Mouse (Mus musculus) midbrain, embryonic 11.5 days (tissue): ENCODE results near the gene Klk7. TPM values are rescaled to one million over a fixed set of nuclear protein-coding genes. Genes with fewer than 3 reads are reported as not detected.

Experiments used
- ATAC-seq: fragments of 200-750 bp; cut with Nextera tagmentation; 2 replicates; pipeline ENCODE4 v1.8.0; 2017; ENCODE audit warnings: moderate TSS enrichment, moderate library complexity; ENCODE audit not compliant: low FRiP score
- DNase-seq: peaks from one replicate; pipeline ENCODE4 v3.0.0; 2015; ENCODE audit warnings: low spot score; ENCODE audit errors: missing footprints
- H3K27ac ChIP-seq: fragments of 300-500 bp; sonication (generic); 2 replicates; pipeline ENCODE4 v1.5.1; 2014; ENCODE audit warnings: low read depth, low read length
- H3K27me3 ChIP-seq: fragments of 300-500 bp; sonication (generic); 2 replicates; pipeline ENCODE4 v1.6.1; 2014; ENCODE audit warnings: mild to moderate bottlenecking, low read length, moderate library complexity, mixed read lengths; ENCODE audit not compliant: control insufficient read depth, insufficient read depth
- H3K36me3 ChIP-seq: fragments of 300-500 bp; sonication (generic); 2 replicates; pipeline ENCODE4 v1.6.1; 2014; ENCODE audit warnings: mild to moderate bottlenecking, low read length, moderate library complexity, mixed read lengths; ENCODE audit not compliant: control insufficient read depth, insufficient read depth
- H3K4me1 ChIP-seq: fragments of 300-500 bp; sonication (generic); 2 replicates; pipeline ENCODE4 v1.6.1; 2014; ENCODE audit warnings: low read length; ENCODE audit not compliant: control insufficient read depth, insufficient read depth
- H3K4me2 ChIP-seq: fragments of 300-500 bp; sonication (generic); 2 replicates; pipeline ENCODE4 v1.6.1; 2014; ENCODE audit warnings: mild to moderate bottlenecking, moderate library complexity
- H3K4me3 ChIP-seq: fragments of 300-500 bp; sonication (generic); 2 replicates; pipeline ENCODE4 v1.5.1; 2014; ENCODE audit warnings: low read depth, low read length
- H3K9ac ChIP-seq: fragments of 300-500 bp; sonication (generic); 2 replicates; pipeline ENCODE4 v1.6.1; 2014; ENCODE audit warnings: low read length
- H3K9me3 ChIP-seq: fragments of 300-500 bp; sonication (generic); 2 replicates; pipeline ENCODE4 v1.6.1; 2016; ENCODE audit warnings: low read length; ENCODE audit not compliant: control insufficient read depth
- WGBS: fragments of 180-500 bp; shearing (Covaris S2); extraction: QIAGEN DNeasy Blood & Tissue Kit; methylation state at CpG from one replicate; pipeline ENCODE4 v1.1.7; 2014; 5-methylcytosine and 5-hydroxymethylcytosine counted together
- polyA plus RNA-seq: library from polyadenylated mRNA; unstranded; fragments of >200 nt; fragmentation: Nextera tagmentation; extraction: Ambion mirVana; gene quantifications from 2 replicates; pipeline ENCODE4 v1.2.1, GENCODE M21; 2014

The Klk7 gene
- polyA plus RNA-seq, result 0.10 TPM in 1 of 2 replicates, not detected in the other

DNA sequence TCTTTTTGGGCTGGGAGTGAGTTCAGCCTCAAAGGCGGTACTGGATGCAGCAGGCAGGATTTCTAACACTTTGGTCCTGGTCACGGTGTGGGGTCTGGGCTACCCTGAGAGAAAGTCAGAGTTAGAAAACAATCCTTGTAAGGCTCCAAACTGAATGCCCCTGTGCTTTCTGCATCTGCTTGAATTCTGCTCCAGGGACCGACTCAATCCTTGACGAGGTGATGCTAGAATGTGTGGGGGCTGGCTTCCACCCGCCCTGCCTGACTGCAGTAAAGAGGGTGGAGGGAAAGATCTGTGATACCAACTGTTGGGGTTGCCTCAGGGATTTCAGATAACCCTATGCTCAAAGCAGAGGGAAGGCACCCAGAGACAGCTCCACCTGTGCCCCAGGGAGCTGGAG lies at the start of gene Klk7:
Gene Klk7, plus strand, starts transcription at position 301 of the 400 bp plus-strand sequence.
- ATAC-seq, result no peak
- DNase-seq, result no peak
- Histone ChIP-seq H3K36me3 (no peaks in the 10 kb centered on the region), H3K4me1 (no peaks in the 10 kb centered on the region), H3K27ac (no peak within 1 kb of the TSS), H3K4me3 (no peak within 1 kb of the TSS), H3K9me3 (no peaks in the 10 kb centered on the region), H3K27me3 (no peaks in the 10 kb centered on the region), H3K4me2 (no peak within 1 kb of the TSS), H3K9ac (no peak within 1 kb of the TSS)
- WGBS, result 57% methylated on average over 5 of the region's 5 CpGs

DNA sequence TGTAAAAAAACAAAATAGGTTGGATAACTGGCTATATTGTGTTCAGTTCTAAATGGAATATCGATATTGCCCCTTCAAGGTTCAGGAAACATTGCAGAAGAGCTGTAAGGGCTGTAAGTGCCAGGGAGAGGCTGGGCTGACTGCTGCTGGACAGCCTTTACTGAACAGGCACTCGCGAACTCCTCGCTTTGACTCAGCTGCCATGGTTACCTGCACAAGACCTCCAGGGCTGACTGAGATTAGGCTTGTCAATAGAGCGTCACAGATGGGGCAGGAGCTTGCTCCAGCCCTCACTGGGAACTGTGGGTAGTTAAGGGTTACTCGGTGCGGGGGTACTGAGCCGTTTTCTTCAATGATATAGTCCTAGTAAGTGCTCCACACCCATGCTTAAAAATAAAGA lies 44.6 kb upstream of the Klk7 start:
- no peak overlapping the region for H3K9ac ChIP-seq
- H3K27me3 ChIP-seq, result no peaks in the 10 kb centered on the region
- H3K4me1 ChIP-seq, result 0 out of 2 replicates have a peak, but pooled peaks cover 2% of the 10 kb centered on the region
- no peak for DNase-seq
- H3K4me3 ChIP-seq, result no peak overlapping the region
- no peak overlapping the region for H3K4me2 ChIP-seq
- H3K27ac ChIP-seq, result no peak overlapping the region
- 20% methylated on average over 8 of the region's 8 CpGs for WGBS
- ATAC-seq, result no peak; the same call in 1 of the 2 replicates
- no peaks in the 10 kb centered on the region for H3K36me3 ChIP-seq
- no peaks in the 10 kb centered on the region for H3K9me3 ChIP-seq

DNA sequence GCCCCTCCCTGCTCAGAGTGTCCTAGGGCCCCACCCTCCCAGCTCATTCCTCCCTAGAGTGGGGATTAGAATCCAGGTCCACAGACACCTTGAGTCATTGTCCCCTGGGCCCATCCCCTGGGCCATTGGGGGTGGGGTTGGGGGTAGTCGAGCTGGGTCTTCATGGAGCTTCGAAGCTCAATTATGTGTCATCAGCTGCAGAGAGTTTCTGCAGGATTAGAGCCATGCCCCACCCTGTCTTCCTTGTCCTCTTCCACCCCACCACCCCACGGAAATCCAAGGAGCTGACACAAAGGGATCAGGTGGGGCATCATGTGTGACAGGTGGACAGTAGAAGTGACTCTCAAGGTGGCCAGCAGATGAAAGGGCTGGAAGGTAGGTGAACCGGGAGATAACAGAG lies 42.5 kb upstream of the Klk7 start, which contains the start of gene Klk12:
Gene Klk12, plus strand, starts transcription at position 301 of the 400 bp plus-strand sequence.
- 72% methylated on average over 4 of the region's 4 CpGs for WGBS
- no peak for ATAC-seq
- Histone ChIP-seq H3K4me1 (0 out of 2 replicates have a peak, but pooled peaks cover 2% of the 10 kb centered on the region), H3K4me2 (no peak within 1 kb of the TSS), H3K9me3 (no peaks in the 10 kb centered on the region), H3K4me3 (no peak within 1 kb of the TSS), H3K36me3 (no peaks in the 10 kb centered on the region), H3K9ac (no peak within 1 kb of the TSS), H3K27me3 (no peaks in the 10 kb centered on the region), H3K27ac (no peak within 1 kb of the TSS)
- no peak for DNase-seq

DNA sequence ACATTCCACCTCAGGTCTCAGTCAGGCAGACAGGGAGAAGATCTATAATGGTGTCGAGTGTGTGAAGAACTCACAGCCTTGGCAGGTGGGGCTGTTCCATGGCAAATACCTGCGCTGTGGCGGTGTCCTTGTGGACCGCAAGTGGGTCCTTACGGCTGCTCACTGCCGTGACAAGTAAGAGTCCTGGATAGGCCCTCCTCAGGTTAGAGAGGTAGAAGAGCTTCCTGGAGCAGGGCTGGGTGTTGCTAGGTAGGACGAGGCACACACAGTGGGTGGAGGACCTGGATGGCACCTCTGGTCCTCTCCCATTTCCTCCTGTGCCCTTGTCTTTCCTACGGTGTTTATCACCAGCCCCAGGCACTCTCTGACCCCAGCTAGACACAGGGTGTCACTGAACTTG lies 41.5 kb upstream of the Klk7 start:
- Histone ChIP-seq H3K4me3 (no peak overlapping the region), H3K27ac (no peak overlapping the region), H3K9ac (no peak overlapping the region), H3K4me1 (0 out of 2 replicates have a peak, but pooled peaks cover 2% of the 10 kb centered on the region), H3K27me3 (no peaks in the 10 kb centered on the region), H3K4me2 (no peak overlapping the region), H3K9me3 (no peaks in the 10 kb centered on the region), H3K36me3 (no peaks in the 10 kb centered on the region)
- no peak for DNase-seq
- WGBS, result 85% methylated on average over 8 of the region's 8 CpGs
- ATAC-seq, result no peak

DNA sequence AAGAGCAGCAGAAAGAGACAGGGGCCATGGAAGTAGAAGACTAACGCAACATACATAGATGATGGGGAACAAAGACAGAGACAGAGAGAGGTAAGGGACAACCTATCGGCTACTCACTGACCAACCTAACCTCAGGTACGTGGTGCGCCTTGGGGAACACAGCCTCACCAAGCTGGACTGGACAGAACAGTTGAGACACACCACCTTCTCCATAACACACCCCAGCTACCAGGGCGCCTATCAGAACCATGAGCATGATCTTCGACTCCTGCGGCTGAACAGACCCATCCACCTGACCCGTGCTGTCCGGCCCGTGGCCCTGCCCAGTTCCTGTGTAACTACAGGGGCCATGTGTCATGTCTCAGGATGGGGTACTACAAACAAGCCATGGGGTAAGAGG lies 40.4 kb upstream of the Klk7 start:
- Histone ChIP-seq H3K27ac (no peak overlapping the region), H3K4me1 (peaks cover 8% of the 10 kb centered on the region), H3K36me3 (no peaks in the 10 kb centered on the region), H3K4me3 (no peak overlapping the region), H3K27me3 (no peaks in the 10 kb centered on the region), H3K9me3 (no peaks in the 10 kb centered on the region), H3K4me2 (no peak overlapping the region), H3K9ac (no peak overlapping the region)
- DNase-seq (no peak), ATAC-seq (no peak)
- 94% methylated on average over 10 of the region's 10 CpGs for WGBS

DNA sequence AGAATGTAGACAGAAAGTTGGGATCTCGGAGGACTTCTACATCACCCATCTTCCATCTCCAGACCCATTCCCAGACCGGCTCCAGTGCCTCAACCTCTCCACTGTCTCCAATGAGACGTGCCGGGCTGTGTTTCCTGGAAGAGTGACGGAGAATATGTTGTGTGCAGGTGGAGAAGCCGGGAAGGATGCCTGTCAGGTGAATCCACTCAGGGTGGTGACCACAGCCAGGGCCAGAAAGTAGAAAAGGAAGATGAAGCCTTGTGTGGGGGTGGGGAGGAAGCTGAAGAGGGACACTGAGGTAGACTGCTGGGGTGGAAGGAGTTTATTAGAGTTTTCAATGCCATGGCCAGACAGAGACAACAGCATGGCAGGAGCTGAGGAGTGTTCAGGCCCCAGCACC lies 39.2 kb upstream of the Klk7 start:
- DNase-seq (no peak), ATAC-seq (no peak)
- no peaks in the 10 kb centered on the region for H3K36me3 ChIP-seq
- H3K27me3 ChIP-seq, result no peaks in the 10 kb centered on the region
- no peaks in the 10 kb centered on the region for H3K9me3 ChIP-seq
- H3K4me3 ChIP-seq, result no peak overlapping the region
- H3K4me2 ChIP-seq, result no peak overlapping the region
- H3K4me1 ChIP-seq, result peaks cover 6% of the 10 kb centered on the region
- WGBS, result 91% methylated on average over 6 of the region's 6 CpGs
- H3K27ac ChIP-seq, result no peak overlapping the region
- H3K9ac ChIP-seq, result no peak overlapping the region

DNA sequence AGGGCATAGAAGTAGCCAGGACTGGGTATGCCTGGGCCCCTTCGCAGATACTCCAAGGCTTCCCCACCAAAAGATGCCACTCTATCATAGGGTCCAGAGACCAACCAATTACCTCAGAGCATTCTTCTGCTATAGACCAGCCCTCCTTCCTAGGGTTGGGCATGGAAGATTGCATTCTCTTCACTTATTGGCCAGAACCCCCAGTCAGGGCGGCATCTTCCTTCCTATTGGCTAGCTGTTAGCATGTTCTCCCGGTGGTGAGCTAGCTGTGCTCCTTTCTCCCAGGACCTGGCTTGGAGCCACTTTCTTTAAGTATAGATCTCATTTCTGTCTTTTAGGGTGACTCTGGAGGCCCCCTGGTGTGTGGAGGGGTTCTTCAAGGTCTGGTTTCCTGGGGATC lies 38.2 kb upstream of the Klk7 start:
- H3K4me1 ChIP-seq, result peaks cover 6% of the 10 kb centered on the region
- ATAC-seq (no peak), DNase-seq (no peak)
- H3K4me2 ChIP-seq, result no peak overlapping the region
- no peaks in the 10 kb centered on the region for H3K27me3 ChIP-seq
- 89% methylated on average over 3 of the region's 3 CpGs for WGBS
- no peak overlapping the region for H3K4me3 ChIP-seq
- no peak overlapping the region for H3K9ac ChIP-seq
- no peaks in the 10 kb centered on the region for H3K36me3 ChIP-seq
- H3K9me3 ChIP-seq, result no peaks in the 10 kb centered on the region
- no peak overlapping the region for H3K27ac ChIP-seq

DNA sequence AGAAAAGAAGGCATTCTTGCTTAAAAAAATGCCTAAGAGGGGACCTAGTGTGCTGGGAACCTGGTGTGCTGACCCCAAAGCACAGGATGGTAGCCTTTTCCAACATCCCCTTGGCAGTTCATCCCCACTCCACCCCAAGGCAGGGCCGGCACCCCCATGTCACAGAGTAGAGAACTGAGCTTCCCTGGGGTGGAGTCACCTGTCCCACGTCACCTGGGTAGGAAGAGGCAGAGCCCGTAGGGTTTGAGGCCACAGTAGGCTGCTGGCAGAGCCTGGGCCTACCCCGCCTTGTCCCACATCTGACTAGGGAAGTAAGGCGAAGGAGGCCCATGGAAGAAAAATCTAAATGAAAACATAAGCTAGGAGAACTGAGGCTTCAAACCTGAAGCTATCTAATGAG lies 36.7 kb upstream of the Klk7 start, which contains the start of gene Klk11:
Gene Klk11, plus strand, starts transcription at position 241 of the 400 bp plus-strand sequence.
- 88% methylated on average over 5 of the region's 5 CpGs for WGBS
- Histone ChIP-seq H3K9me3 (no peaks in the 10 kb centered on the region), H3K27ac (no peak within 1 kb of the TSS), H3K36me3 (no peaks in the 10 kb centered on the region), H3K4me3 (no peak within 1 kb of the TSS), H3K4me1 (peaks cover 6% of the 10 kb centered on the region), H3K9ac (no peak within 1 kb of the TSS; the same call in 1 of the 2 replicates), H3K4me2 (no peak within 1 kb of the TSS), H3K27me3 (no peaks in the 10 kb centered on the region)
- DNase-seq (no peak), ATAC-seq (no peak)

DNA sequence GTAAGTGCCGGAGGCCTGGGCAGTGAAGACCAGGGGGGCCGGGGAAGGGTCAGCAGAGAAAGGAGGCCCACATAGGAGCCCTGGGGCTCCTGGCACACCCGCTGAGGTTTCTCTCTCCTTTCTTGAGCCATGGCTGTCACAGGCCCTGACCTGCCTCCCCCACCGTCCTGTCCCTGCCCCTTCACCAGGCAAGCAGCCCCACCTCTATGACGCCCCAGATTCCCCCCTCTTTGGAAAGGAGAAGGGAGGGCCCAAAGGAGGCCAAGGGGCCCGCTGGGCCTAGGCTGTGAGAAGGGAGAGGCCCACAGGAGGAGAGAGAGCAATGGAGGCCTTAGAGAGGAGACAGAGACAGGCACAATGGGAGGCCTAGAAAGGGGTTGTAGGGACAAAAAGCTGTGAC lies 36.3 kb upstream of the Klk7 start:
- no peak overlapping the region for H3K4me2 ChIP-seq
- H3K36me3 ChIP-seq, result no peaks in the 10 kb centered on the region
- H3K4me3 ChIP-seq, result no peak overlapping the region
- no peak overlapping the region; the same call in 1 of the 2 replicates for H3K9ac ChIP-seq
- 43% methylated on average over 6 of the region's 6 CpGs for WGBS
- DNase-seq, result no peak
- H3K9me3 ChIP-seq, result no peaks in the 10 kb centered on the region
- no peak overlapping the region for H3K27ac ChIP-seq
- ATAC-seq, result peak; percentile 51
- H3K27me3 ChIP-seq, result no peaks in the 10 kb centered on the region
- peaks cover 6% of the 10 kb centered on the region for H3K4me1 ChIP-seq
